Mouse (Mus musculus): ENCODE measurements around the gene Fap. TPM values are rescaled to one million over a fixed set of nuclear protein-coding genes. Genes with fewer than 3 reads are reported as not detected.
A peak's percentile ranks its signal among the peaks of the same experiment; 100 is the strongest.

Gene Fap
- polyA plus RNA-seq, 1 experiment from 2014 or later = 0.50 TPM

- Histone ChIP-seq H3K9ac (no peak overlapping the region), H3K9me3 (no peaks in the 10 kb centered on the region), H3K27me3 (replicated peaks) (no peaks in the 10 kb centered on the region), H3K4me2 (no peak overlapping the region), H3K4me1 (0 out of 2 replicates have a peak, but pooled peaks cover 4% of the 10 kb centered on the region), H3K27ac (0 out of 2 replicates have a peak overlapping the region, but pooled peaks have one; percentile 38), H3K4me3 (no peak overlapping the region), H3K36me3 (replicated peaks) (no peaks in the 10 kb centered on the region)
- ATAC-seq (replicated peaks) = peak; percentile 87
- 58% methylated on average over 9 of the region's 9 CpGs for WGBS
These were observed 93.3 kb downstream of the Fap start for GRCm38 (mm10) chr2:62480285-62481198.

DNA sequence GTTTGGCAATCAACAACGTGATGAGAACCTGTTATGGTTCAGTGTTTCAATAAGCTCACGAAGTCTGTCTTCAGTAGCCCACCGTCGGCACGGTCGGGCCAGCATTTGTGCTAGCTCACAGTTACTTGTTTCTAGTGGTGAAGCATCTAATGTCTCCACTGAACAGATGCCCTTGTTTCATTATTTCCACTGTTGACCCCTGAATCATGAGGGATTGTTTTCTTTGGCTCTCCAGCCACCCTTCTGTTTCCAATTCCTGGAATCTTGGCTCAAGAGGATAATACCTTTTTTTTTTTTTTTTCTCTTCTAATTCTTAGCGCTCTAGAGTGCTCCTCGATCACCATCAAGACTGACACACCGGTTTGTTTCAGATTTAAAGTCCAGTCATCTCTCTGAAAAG is 104.3 kb downstream of the Fap start:
- Histone ChIP-seq H3K27me3 (replicated peaks) (no peaks in the 10 kb centered on the region), H3K36me3 (replicated peaks) (no peaks in the 10 kb centered on the region), H3K9me3 (no peaks in the 10 kb centered on the region), H3K4me1 (no peaks in the 10 kb centered on the region), H3K27ac (no peak overlapping the region), H3K9ac (no peak overlapping the region), H3K4me2 (no peak overlapping the region), H3K4me3 (no peak overlapping the region)
- no peak for ATAC-seq (replicated peaks)
- WGBS = 78% methylated on average over 9 of the region's 9 CpGs

DNA sequence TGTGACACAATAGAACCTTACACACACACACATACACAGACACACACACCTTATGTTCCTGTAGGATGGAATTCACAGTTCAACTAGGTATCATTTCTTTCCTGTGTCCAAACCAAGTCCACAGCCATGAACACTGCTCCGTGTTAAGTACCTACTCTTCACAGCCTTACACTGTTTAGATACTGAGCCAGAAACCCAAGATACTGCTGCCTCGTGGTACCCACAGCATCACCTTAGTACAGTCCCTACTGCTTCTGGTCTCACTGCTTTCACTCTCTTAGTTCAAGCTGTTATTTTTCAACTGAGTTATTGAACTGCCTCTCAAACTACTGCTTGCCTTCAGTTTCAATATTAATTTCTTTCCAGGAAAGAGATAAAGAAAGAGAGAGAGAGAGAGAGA is 110.6 kb downstream of the Fap start:
- Histone ChIP-seq H3K4me3 (no peak overlapping the region), H3K36me3 (replicated peaks) (no peaks in the 10 kb centered on the region), H3K4me2 (no peak overlapping the region), H3K27ac (no peak overlapping the region), H3K9me3 (no peaks in the 10 kb centered on the region), H3K27me3 (replicated peaks) (no peaks in the 10 kb centered on the region), H3K9ac (no peak overlapping the region), H3K4me1 (no peaks in the 10 kb centered on the region)
- ATAC-seq (replicated peaks) = no peak
- WGBS = 80% methylated on average over 2 of the region's 2 CpGs

DNA sequence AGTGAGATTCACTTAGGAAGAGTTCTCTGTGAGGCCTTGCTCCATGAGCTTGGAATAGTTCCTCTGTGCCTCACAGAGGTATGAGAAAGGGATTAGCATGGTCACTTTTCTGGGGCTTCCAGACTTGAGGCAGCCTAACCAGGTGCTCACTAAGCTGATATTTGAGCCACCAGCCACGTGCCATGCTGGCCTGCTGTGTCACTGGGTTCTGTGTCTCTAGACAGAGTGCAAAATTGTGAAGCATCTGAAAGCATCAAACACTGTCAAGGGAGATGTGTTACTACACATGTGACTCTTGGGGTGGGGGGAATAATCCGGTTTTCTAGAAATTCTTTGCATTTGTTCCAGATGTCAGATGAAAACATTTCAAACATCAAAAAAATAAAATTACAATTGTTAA is 111.7 kb downstream of the Fap start:
- no peaks in the 10 kb centered on the region for H3K9me3 ChIP-seq
- no peak for ATAC-seq (replicated peaks)
- 75% methylated on average over 2 of the region's 2 CpGs for WGBS
- H3K4me2 ChIP-seq = no peak overlapping the region
- H3K36me3 ChIP-seq (replicated peaks) = no peaks in the 10 kb centered on the region
- no peak overlapping the region for H3K4me3 ChIP-seq
- H3K4me1 ChIP-seq = no peaks in the 10 kb centered on the region
- H3K27me3 ChIP-seq (replicated peaks) = no peaks in the 10 kb centered on the region
- no peak overlapping the region for H3K27ac ChIP-seq
- H3K9ac ChIP-seq = no peak overlapping the region

- Histone ChIP-seq H3K36me3 (replicated peaks) (no peaks in the 10 kb centered on the region), H3K4me3 (no peak overlapping the region), H3K27ac (no peak overlapping the region), H3K9ac (no peak overlapping the region), H3K4me2 (no peak overlapping the region), H3K4me1 (no peaks in the 10 kb centered on the region), H3K27me3 (replicated peaks) (no peaks in the 10 kb centered on the region), H3K9me3 (no peaks in the 10 kb centered on the region)
- 90% methylated on average over 12 of the region's 12 CpGs for WGBS
- no peak for ATAC-seq (replicated peaks)
These were observed 112.9 kb downstream of the Fap start for GRCm38 (mm10) chr2:62460815-62461450.

DNA sequence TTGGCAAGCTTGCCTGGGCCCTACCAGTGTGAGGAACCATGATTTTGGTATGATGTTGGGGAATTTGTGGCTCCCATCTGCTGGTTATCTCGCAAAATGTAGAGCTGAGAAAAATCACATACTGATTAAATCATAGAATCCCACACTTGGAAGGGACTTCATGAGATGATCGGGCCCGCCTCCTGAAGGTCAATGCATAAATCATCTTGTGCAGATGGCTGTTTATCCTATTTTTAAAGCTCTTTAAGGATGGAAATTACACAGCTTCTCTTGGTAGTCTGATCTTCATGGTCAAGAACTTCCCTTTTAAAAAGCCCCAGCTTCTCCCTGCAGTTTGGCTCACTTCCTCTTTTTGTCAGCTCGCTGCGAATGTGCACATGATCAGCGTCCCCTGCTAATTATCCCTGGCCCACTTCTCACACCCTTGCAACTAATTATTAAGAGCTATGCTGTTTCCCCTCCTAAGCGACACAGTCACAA is 113.6 kb downstream of the Fap start:
- Histone ChIP-seq H3K27me3 (replicated peaks) (no peaks in the 10 kb centered on the region), H3K36me3 (replicated peaks) (no peaks in the 10 kb centered on the region), H3K4me3 (no peak overlapping the region), H3K4me1 (no peaks in the 10 kb centered on the region), H3K9ac (no peak overlapping the region), H3K9me3 (no peaks in the 10 kb centered on the region), H3K27ac (no peak overlapping the region), H3K4me2 (no peak overlapping the region)
- WGBS = 81% methylated on average over 7 of the region's 7 CpGs
- no peak for ATAC-seq (replicated peaks)

DNA sequence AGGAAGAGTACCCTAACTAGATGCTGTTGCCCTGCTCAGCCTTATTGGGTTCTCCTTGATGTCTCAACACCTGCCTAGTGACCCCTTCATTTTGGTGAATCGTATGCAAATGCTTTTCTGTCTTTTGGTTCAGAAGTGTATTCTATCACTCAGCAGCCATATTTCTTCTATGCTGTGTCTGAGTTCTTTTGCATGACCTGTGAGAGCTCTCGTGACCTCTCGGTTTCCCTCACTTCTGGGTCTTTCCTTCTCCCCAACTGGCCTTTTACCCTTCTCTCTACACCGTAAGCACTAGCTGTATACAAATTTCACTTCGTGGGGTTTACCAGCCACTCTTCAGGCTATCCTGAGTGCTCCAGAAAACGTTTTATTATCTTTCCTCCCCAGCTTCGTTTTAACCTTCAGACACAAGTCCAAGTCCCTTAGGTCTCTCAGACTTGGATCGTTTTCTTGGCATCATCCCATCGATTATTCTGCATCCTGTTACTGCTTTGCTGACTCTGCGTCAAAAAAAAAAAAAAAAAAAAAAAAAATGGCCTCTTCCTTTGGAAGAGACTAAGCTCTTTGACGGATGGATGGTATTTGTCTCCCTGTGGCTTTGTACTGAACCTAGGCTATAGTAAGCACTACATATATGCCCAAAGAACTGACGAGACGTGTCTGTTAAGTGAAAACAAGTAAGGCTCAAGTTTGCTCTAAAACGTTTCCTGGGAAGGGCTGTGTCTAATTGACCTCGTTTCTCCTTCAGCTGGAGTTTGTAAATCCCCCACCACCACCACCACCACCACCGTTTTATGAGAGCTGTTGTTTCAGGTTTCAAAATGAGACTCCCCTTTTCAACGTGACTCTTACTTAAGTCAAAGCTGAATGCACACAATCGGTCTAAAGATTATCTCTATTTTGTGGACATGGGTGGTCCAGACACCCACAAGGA is 114.4 kb downstream of the Fap start:
- Histone ChIP-seq H3K4me1 (no peaks in the 10 kb centered on the region), H3K9ac (no peak overlapping the region), H3K27ac (no peak overlapping the region), H3K9me3 (no peaks in the 10 kb centered on the region), H3K36me3 (replicated peaks) (no peaks in the 10 kb centered on the region), H3K4me3 (no peak overlapping the region), H3K4me2 (no peak overlapping the region), H3K27me3 (replicated peaks) (no peaks in the 10 kb centered on the region)
- no peak for ATAC-seq (replicated peaks)
- 72% methylated on average over 18 of the region's 18 CpGs for WGBS

DNA sequence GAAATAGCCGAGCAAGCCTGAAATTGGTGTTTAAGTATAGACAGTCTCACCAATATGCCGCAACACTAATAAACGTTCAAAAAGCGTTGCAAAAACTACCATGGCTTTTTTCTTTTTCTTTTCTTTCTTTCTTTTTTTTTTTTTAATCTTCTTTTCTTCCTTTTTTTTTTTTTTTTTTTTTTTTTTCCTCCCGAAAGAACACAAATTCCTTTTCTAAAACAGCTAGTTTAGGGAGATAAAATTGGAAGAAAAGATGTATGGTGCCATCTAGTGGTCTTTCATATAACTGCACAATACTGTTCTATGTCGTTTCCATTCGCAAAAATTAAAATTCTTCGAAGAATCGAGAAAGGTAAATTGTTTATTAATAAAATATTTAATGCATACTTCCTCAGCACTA is 115.8 kb downstream of the Fap start:
- 39% methylated on average over 9 of the region's 9 CpGs for WGBS
- Histone ChIP-seq H3K9me3 (no peaks in the 10 kb centered on the region), H3K9ac (no peak overlapping the region), H3K27me3 (replicated peaks) (no peaks in the 10 kb centered on the region), H3K4me3 (no peak overlapping the region), H3K27ac (no peak overlapping the region), H3K4me1 (no peaks in the 10 kb centered on the region), H3K4me2 (no peak overlapping the region), H3K36me3 (replicated peaks) (no peaks in the 10 kb centered on the region)
- ATAC-seq (replicated peaks) = no peak

DNA sequence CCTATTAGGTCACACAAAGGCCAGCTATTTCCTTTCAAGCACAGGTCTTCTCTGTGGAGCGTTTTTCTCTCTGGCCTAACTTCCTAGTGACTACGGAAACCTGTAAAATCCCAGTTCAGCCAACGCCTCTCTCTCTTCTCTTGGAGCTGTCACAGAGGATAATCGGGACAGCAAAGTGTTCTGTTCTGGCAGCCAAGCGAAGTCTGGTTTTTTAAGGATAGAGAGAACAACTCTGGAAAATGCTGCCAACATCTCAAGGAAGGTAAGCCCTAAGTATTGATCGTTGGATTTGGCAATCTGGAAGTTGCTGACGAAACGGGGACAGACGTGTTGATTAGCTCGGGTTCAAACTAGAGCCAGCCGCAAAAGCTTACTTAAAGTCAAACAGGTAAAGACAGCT is 118.9 kb downstream of the Fap start:
- Histone ChIP-seq H3K4me1 (no peaks in the 10 kb centered on the region), H3K27me3 (replicated peaks) (no peaks in the 10 kb centered on the region), H3K27ac (no peak overlapping the region), H3K9ac (no peak overlapping the region), H3K4me2 (no peak overlapping the region), H3K4me3 (no peak overlapping the region), H3K9me3 (no peaks in the 10 kb centered on the region), H3K36me3 (replicated peaks) (no peaks in the 10 kb centered on the region)
- WGBS = 90% methylated on average over 11 of the region's 11 CpGs
- ATAC-seq (replicated peaks) = no peak

DNA sequence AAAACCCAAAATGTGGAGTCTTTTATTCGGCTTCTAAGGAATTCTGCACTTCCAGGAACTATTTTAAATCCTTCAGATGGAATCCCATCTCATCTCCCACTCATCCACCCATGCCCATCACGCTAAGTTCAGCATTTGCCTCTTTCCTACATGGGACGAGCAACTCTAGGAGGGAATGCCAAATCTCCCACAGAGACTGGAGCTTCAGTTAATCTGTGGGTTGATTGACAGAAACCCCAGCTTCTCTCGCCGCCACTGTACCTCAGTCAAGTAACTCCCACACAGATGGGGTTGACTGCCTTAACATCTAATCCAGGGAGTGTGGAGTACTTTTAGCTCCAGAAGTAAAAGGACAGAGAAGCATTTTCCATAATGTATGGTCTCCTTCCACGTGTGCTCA is 119.8 kb downstream of the Fap start:
- Histone ChIP-seq H3K36me3 (replicated peaks) (no peaks in the 10 kb centered on the region), H3K4me2 (no peak overlapping the region), H3K27me3 (replicated peaks) (no peaks in the 10 kb centered on the region), H3K4me3 (no peak overlapping the region), H3K9ac (no peak overlapping the region), H3K4me1 (no peaks in the 10 kb centered on the region), H3K9me3 (no peaks in the 10 kb centered on the region), H3K27ac (no peak overlapping the region)
- no peak for ATAC-seq (replicated peaks)
- WGBS = 85% methylated on average over 6 of the region's 6 CpGs
